Mouse (Mus musculus): ENCODE measurements at regions not wholly inside any gene's neighbourhood (a gene's known extent, or its start where the extent isn't known, plus 50 kb on each side); places are given as distances from the start of the nearest gene placed in this dataset.
A peak's percentile ranks its signal among the peaks of the same experiment; 100 is the strongest.

DNA sequence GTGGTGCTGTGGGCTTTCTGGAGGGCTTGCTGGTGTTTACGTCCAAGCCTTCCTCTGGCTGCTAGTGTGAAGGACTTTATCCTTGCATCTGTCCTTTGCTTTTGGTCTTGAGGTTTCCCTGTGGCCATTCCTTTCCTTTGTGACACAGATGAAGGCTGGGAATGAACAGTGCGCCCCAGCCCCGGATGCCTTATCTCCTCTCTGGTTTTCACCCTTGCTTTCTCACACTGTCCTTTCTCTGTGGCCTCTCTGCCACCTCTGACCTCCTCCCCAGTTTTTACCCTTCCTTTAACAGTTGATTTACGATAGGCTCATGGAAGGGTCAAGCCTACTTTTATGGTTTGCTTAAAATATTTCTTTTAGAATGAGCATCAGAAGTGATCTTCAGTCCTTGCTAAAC, 53.2 kb downstream of the Gas1 start:
- TF ChIP-seq POLR2A (IDR thresholded peaks at IDR 0.05; ENCODE audit: borderline replicate concordance, extremely low read depth, insufficient read depth, insufficient read length, poor library complexity, severe bottlenecking): no peak
- TF ChIP-seq CTCF (IDR thresholded peaks at IDR 0.05; ENCODE audit: borderline replicate concordance, extremely low read depth, insufficient read depth, insufficient read length): no peak

DNA sequence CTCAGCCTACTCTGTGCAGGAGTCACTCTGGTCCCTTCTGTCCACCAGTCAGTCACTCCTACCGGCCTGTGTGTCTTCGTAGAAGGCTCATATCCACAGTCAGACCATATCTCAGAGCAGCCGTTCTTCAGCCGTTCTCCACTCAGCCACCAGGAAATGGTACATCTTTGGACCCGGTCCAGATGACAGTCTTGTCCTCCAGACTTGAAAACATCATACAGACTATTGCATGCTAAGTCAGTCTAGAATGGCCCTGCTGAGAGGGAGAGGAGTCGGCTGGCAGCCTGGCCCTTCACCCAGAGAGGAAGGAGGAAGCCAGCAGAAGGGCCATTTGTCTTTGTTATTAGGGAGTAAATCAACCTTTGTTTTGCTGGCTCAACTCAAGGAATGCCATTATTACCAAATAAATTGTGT, 54.0 kb downstream of the Gas1 start:
- peak; percentile 68 for DNase-seq (ENCODE audit: low read depth)
- TF ChIP-seq CTCF (IDR thresholded peaks at IDR 0.05; ENCODE audit: borderline replicate concordance, extremely low read depth, insufficient read depth, insufficient read length): peak; percentile 0; the same call in 1 of the 2 replicates
- TF ChIP-seq POLR2A (IDR thresholded peaks at IDR 0.05; ENCODE audit: borderline replicate concordance, extremely low read depth, insufficient read depth, insufficient read length, poor library complexity, severe bottlenecking): no peak

More for the DNA sequence above, 53.2 kb downstream of the Gas1 start:
- DNase-seq (ENCODE audit: low read depth): no peak

DNA sequence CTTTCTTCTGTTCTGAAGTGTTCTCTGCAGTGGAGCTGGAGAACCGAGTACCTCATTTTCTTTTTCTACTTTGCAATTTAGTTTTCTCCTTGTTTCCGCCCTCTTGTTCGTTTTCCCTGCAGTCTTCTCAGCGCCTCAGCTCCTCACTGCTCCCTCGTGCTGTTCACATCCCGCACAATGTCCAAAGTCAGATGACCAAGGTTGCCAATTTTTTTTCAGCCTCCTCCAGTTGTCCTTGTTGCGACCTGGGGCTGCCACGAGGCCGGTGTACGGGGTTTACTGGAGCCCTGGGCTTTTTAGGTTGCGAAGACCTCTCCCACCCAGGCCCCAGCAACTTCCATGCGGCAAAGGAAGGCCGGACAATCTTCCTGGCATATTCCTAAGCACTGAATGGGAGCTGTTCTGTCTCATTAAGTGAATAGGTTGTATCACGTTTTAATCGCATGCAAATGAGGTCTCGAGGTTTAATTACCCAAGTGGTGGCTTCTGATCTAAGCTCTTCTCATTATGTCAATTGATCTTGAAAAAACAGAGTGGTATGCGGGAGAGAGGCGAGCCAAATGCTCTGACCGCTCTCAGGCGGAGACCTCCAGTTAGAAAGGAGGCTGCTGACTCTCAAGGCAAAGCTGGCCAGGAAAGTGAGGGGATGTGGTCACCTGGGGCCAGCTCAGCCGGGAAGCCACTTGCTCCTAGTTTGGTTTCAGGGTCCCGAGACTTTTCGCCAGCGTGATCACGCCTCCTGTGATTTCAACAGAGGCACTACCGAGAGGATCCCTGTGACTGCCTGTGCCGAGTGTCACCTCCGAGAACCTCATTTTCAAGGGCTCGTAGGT, 54.6 kb downstream of the Gas1 start:
- TF ChIP-seq CTCF (IDR thresholded peaks at IDR 0.05; ENCODE audit: borderline replicate concordance, extremely low read depth, insufficient read depth, insufficient read length) (no peak), POLR2A (IDR thresholded peaks at IDR 0.05; ENCODE audit: borderline replicate concordance, extremely low read depth, insufficient read depth, insufficient read length, poor library complexity, severe bottlenecking) (no peak)
- peak; percentile 90 for DNase-seq (ENCODE audit: low read depth)

DNA sequence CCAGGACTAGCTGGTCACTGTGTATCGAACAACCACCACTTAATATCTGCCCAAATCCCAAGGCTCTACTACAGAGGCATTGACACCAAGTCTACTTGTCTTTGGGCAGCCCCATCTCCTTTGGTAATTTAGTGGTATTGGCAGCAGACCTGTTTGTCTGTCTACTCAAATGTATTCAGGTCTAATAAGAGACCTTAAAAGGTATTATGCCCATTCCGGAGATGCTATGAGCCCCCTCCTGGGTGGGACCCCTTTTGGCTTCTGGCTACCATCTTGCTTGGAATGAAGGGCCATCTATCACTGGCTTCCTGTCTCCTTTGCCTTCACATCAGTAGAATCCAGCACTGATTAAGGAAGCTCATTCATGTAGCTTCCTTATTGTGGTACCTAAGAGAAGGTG, 65.7 kb downstream of the Gas1 start:
- TF ChIP-seq CTCF (IDR thresholded peaks at IDR 0.05; ENCODE audit: borderline replicate concordance, extremely low read depth, insufficient read depth, insufficient read length) (no peak), POLR2A (IDR thresholded peaks at IDR 0.05; ENCODE audit: borderline replicate concordance, extremely low read depth, insufficient read depth, insufficient read length, poor library complexity, severe bottlenecking) (no peak)
- DNase-seq (ENCODE audit: low read depth): no peak

DNA sequence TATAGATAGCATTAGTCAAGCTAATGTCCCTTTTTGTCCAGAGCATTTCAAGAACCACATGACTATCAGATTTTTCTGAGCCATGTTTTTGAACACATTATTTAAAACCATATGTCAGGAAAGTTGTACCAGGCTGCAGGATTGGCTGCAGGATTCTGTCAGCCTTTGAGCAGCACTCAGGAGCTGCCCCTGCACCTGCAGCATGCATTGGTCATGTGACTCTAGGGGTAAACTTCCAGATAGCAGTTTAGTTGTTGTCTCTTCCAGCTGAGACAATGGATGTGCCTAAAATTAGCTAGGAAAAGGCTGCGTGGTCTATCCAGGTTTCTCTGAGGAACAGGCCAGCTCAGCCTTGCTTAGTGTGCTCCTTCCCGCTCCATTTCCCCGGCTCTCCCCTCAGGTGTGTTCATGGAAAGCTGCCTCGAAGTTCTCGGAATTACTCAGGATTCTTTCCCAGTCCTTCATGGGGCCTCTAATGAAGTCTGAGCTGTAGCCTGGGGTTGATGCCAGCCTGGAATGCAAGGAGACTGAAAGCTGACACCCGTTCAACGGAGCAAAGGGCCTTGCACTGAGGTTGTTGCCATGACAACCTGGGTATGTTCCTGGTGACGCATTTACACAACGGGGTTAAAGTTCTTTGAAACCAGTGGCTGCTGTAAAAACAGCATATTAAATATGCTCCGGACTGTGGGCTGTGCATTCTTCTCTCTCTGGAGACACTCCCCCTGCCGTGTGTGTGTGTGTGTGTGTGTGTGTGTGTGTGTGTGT, 66.9 kb downstream of the Gas1 start:
- DNase-seq (ENCODE audit: low read depth): peak; percentile 97
- no peak for TF ChIP-seq POLR2A (IDR thresholded peaks at IDR 0.05; ENCODE audit: borderline replicate concordance, extremely low read depth, insufficient read depth, insufficient read length, poor library complexity, severe bottlenecking)
- TF ChIP-seq CTCF (IDR thresholded peaks at IDR 0.05; ENCODE audit: borderline replicate concordance, extremely low read depth, insufficient read depth, insufficient read length): no peak

DNA sequence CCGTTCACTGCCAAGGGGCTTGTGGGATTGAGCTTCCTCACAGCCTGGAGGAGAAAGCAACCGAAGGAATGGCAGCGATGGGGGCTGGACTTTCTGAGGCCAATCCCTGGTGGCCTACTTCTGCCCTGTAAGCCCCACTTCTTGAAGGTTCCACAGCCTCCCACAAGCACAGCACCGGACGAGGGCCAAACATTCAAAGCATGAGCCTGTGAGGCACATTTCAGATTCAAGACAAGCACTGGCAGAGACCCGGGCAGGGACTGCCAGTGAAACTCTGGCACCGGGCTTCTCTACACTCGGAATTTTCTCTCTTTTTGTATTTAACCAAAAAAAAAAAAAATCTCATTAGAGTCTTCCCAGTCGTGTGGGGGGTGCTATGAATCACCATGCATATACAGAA, 71.9 kb downstream of the Gas1 start:
- TF ChIP-seq POLR2A (IDR thresholded peaks at IDR 0.05; ENCODE audit: borderline replicate concordance, extremely low read depth, insufficient read depth, insufficient read length, poor library complexity, severe bottlenecking) (no peak), CTCF (IDR thresholded peaks at IDR 0.05; ENCODE audit: borderline replicate concordance, extremely low read depth, insufficient read depth, insufficient read length) (no peak)
- DNase-seq (ENCODE audit: low read depth): no peak

DNA sequence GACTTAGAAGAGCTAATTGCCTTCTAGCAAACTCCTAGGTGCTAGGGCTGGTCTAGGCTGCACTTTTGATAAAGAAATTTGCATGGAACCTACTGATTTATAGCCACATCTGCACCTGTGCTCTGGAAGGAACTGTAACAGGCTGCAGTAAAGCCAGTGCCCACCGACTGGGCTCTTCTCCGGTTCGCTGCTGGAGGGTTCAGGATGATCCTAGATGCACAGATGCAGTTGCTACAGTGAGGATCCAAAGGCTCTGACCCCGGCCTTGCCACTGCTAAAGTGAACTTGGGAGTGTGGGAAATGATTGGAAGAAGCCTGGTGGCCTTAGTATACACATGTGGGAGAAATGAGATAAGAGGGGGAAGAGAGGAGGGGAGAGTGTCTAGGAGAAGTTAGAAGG, 75.5 kb downstream of the Gas1 start:
- TF ChIP-seq POLR2A (IDR thresholded peaks at IDR 0.05; ENCODE audit: borderline replicate concordance, extremely low read depth, insufficient read depth, insufficient read length, poor library complexity, severe bottlenecking): no peak
- TF ChIP-seq CTCF (IDR thresholded peaks at IDR 0.05; ENCODE audit: borderline replicate concordance, extremely low read depth, insufficient read depth, insufficient read length): no peak
- DNase-seq (ENCODE audit: low read depth): no peak

DNA sequence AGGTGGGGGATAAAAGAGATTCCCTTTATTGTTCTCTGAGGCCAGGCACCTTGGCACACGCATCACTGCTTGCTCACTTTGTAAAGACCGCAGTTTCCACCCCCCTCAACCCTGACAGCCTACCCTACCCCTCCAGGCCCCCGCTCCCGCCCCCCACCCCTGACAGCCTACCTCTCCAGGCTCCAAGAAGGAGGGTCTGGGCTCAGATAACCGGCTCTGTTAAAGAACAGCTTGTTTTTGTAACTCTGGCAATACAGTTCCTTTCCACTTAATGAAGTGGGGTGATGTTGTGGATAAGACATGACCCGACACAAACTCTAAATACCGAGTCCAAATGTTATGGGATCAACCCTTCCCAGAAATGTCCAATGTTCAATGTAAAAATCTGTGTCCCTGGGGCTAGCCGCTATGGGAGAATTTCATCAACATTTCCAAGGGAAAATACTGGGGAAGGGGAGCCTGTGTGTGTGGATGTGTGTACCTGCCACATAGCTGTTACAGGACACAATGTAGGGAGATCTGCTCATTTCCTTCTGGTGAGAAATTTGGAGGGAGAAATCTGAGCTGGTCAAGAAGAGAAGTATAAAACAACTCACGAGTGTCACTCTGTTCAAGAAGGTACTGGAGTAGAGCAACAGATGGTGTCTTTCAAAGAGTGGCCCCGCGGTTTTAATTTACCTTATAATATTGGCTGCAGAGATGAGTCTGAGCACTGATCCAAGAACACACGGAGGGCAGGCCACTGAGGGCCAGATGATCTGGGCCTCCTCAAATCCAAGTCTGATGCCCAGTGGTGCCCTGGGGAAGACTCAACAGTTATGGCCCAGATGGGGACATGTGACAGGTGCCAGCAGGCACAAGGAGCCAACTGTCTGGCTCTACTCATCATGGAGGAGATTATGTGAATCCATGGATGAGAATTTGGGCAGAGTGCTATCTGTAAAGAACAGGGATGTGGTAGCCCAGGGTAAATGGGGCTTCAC, 76.7 kb downstream of the Gas1 start:
- DNase-seq (ENCODE audit: low read depth): no peak
- TF ChIP-seq POLR2A (IDR thresholded peaks at IDR 0.05; ENCODE audit: borderline replicate concordance, extremely low read depth, insufficient read depth, insufficient read length, poor library complexity, severe bottlenecking) (no peak), CTCF (IDR thresholded peaks at IDR 0.05; ENCODE audit: borderline replicate concordance, extremely low read depth, insufficient read depth, insufficient read length) (no peak)

DNA sequence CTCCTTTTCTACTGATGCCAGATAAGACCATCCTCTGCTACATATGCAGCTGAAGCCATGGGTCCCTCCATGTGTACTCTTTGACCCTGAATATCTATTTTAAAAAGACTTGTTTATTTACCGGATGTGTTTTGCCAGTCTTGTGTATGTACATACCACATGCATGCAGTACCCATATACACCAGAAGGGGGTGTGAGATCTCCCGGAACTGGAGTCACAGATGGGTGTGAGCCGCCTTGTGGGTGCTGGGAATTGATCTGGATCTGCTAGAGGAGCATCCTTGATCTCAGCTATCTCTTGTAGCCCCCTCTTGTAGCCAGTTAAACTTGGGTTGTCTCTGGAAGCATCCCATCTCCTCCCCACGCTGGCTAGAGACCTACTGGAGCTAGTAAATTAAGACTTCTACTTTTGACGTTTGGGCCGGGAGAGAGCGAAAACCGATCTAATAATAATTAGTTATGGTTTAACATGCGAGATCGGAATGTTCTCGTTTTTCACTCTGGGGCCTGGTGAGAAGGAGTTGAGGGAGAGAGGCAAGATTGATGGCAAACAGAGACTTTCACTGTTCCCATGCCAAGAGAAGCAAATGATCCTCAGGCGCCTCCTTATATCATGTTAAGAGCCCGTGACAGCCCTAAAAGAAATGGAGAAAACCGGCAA, 77.6 kb downstream of the Gas1 start:
- peak; percentile 44 for DNase-seq (ENCODE audit: low read depth)

DNA sequence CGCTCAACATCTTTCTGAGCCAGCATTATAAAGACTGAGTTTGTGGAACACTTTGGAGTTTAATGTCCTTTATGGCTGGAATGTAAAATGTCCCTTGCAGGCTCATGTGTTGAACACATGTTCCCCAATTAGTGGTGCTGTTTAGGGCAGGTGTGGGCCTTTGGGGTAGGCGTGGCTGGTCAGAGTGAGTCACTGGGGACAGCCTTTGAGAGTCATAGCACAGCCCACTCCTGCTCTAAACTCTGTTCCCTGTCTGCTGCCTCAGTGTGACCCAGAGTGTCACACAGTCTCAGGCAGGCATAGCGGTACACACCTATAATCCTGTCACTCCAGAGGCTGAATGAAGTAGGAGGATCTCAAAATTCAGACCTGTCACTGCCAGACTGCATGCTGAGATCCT, 78.8 kb downstream of the Gas1 start:
- TF ChIP-seq CTCF (IDR thresholded peaks at IDR 0.05; ENCODE audit: borderline replicate concordance, extremely low read depth, insufficient read depth, insufficient read length): no peak
- no peak for TF ChIP-seq POLR2A (IDR thresholded peaks at IDR 0.05; ENCODE audit: borderline replicate concordance, extremely low read depth, insufficient read depth, insufficient read length, poor library complexity, severe bottlenecking)
- no peak for DNase-seq (ENCODE audit: low read depth)

More for the DNA sequence above, 77.6 kb downstream of the Gas1 start:
- TF ChIP-seq CTCF (IDR thresholded peaks at IDR 0.05; ENCODE audit: borderline replicate concordance, extremely low read depth, insufficient read depth, insufficient read length) (peak; percentile 50), POLR2A (IDR thresholded peaks at IDR 0.05; ENCODE audit: borderline replicate concordance, extremely low read depth, insufficient read depth, insufficient read length, poor library complexity, severe bottlenecking) (no peak)
